Mouse (Mus musculus): ENCODE results near the gene Fchsd2. TPM values are rescaled to one million over a fixed set of nuclear protein-coding genes. Genes with fewer than 3 reads are reported as not detected.

Gene Fchsd2
- polyA plus RNA-seq, 1 experiment from 2014 or later = 19.0 TPM

DNA sequence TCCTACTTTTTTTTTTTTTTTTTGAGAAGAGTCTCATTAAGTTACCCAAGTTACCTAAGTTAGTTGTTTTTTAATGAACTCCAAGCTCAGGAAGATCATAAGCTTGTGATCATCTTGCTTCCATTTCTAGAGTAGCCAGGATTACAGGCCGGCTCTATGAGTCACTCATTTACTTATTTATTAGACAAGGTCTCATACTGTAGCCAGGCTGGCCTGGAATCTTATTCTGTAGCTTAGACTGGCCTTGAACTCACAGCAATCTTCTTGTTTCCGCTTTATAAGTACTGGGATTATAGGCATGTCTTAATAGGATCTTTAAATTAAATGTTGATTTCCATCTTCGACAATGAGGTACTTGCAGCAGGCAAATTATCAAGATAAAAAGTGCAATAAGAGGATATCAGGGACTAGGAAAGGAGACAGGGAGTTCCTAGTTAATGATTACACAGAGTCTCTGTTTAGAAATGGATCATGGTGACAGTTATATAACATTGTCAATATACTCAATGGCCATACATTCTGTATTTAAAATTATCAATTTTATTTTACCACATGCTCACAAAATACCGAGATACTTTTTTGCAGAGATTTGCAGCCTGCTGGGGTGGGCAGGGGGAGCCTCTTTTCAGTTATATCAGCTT, 7.7 kb upstream of the Fchsd2 start:
- WGBS = 89% methylated on average over 4 of the region's 4 CpGs
- no peak overlapping the region for H3K27ac ChIP-seq (replicated peaks)
- no peak for DNase-seq (ENCODE audit: low spot score)
- H3K9me3 ChIP-seq (replicated peaks) = no peaks in the 10 kb centered on the region
- no peaks in the 10 kb centered on the region for H3K36me3 ChIP-seq
- H3K27me3 ChIP-seq (ENCODE audit: low read depth, poor library complexity, severe bottlenecking) = no peaks in the 10 kb centered on the region
- 0 out of 2 replicates have a peak, but pooled peaks cover 2% of the 10 kb centered on the region for H3K4me1 ChIP-seq
- H3K4me3 ChIP-seq = no peak overlapping the region

DNA sequence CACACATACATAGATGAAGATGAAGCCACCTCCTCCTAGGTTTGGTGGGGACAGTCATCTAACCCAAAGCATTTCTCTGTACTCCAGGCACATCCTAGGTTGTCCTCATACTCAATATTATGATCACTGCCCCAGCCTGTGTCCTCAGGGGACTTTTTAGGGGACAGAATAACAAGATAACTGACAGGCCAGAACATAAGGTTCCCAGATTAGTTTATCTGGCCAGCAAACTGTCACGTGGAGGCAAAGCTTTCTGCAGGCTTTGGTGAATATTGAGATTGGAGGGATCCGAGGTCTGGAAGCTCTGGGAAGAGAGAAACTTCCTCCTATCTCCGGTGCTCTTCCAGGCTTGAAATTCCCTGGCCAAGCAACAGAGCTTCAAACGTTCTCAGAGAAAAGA, 6.9 kb upstream of the Fchsd2 start:
- Histone ChIP-seq H3K4me1 (0 out of 2 replicates have a peak, but pooled peaks cover 2% of the 10 kb centered on the region), H3K36me3 (no peaks in the 10 kb centered on the region), H3K27ac (replicated peaks) (no peak overlapping the region), H3K4me3 (no peak overlapping the region), H3K9me3 (replicated peaks) (no peaks in the 10 kb centered on the region), H3K27me3 (ENCODE audit: low read depth, poor library complexity, severe bottlenecking) (no peaks in the 10 kb centered on the region)
- 74% methylated on average over 4 of the region's 4 CpGs for WGBS
- no peak for DNase-seq (ENCODE audit: low spot score)

DNA sequence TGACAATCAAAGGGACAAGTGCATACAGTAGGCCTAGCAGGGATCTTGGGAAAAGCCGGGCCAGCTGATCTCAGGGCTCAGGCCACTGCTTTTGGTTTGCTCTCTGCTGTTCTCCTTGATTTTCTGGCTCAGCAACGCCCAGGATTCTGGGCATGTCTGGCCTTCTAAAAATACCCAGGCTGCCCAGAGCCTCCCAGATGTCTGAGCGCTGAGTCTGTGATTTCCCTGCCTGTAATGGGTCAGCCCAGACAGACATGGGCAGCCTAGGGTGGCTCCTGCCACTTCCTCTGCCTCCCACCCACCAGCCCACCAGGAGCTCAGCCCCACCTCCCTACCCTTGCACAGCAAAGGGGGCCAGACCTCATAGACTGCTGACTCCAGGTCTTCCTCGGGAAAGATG, 4.0 kb upstream of the Fchsd2 start:
- Histone ChIP-seq H3K27me3 (ENCODE audit: low read depth, poor library complexity, severe bottlenecking) (no peaks in the 10 kb centered on the region), H3K4me1 (0 out of 2 replicates have a peak, but pooled peaks cover 2% of the 10 kb centered on the region), H3K9me3 (replicated peaks) (no peaks in the 10 kb centered on the region), H3K36me3 (no peaks in the 10 kb centered on the region), H3K27ac (replicated peaks) (no peak overlapping the region), H3K4me3 (no peak overlapping the region)
- no peak for DNase-seq (ENCODE audit: low spot score)
- WGBS = 79% methylated on average over 4 of the region's 4 CpGs

DNA sequence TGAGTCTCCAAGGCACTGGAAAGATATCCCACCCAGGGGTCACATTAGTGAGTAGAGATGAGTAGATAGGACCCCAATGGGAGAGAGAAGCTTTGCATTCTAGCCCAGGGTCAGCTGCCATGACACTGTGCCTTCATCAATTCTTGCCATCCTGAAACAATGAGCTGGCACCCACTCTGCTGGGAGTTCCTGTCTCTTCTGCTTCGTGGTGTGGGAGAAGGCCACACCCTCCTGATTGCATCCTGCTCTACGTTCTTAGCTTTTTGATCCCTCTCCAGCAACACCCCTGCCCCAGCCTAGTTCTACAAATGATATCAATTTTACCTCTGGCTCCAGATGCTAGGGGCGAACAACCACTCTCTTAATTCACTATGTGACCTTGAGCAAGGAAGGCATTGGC, 3.4 kb upstream of the Fchsd2 start:
- Histone ChIP-seq H3K4me3 (no peak overlapping the region), H3K27ac (replicated peaks) (no peak overlapping the region), H3K36me3 (no peaks in the 10 kb centered on the region), H3K4me1 (0 out of 2 replicates have a peak, but pooled peaks cover 2% of the 10 kb centered on the region), H3K27me3 (ENCODE audit: low read depth, poor library complexity, severe bottlenecking) (no peaks in the 10 kb centered on the region), H3K9me3 (replicated peaks) (no peaks in the 10 kb centered on the region)
- DNase-seq (ENCODE audit: low spot score) = no peak
- WGBS = 80% methylated on average over 3 of the region's 3 CpGs

DNA sequence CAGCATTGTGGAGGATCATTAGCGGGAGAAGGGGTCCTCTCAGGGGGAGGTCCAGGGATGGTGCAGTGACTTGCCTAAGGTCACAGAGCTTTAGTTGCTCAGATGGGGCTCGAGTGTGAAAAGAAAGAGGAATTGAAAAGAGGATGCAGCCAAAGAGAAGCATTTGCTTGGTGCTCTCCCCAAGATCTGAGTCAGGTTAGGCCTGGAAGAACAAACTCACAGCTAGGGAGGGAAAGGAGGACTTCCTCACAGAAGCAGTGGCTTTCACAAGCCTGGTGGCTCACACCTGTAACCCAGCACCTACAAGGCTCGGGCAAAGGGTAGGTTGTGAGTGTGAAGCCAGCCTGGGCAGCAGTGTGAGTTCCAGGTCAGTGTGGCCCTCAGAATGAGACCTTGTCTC, 568 bp downstream of the Fchsd2 start:
- WGBS = 71% methylated on average over 3 of the region's 3 CpGs
- Histone ChIP-seq H3K27me3 (ENCODE audit: low read depth, poor library complexity, severe bottlenecking) (no peaks in the 10 kb centered on the region), H3K9me3 (replicated peaks) (no peaks in the 10 kb centered on the region), H3K36me3 (no peaks in the 10 kb centered on the region), H3K27ac (replicated peaks) (no peak overlapping the region), H3K4me3 (no peak overlapping the region), H3K4me1 (no peaks in the 10 kb centered on the region)
- no peak for DNase-seq (ENCODE audit: low spot score)

DNA sequence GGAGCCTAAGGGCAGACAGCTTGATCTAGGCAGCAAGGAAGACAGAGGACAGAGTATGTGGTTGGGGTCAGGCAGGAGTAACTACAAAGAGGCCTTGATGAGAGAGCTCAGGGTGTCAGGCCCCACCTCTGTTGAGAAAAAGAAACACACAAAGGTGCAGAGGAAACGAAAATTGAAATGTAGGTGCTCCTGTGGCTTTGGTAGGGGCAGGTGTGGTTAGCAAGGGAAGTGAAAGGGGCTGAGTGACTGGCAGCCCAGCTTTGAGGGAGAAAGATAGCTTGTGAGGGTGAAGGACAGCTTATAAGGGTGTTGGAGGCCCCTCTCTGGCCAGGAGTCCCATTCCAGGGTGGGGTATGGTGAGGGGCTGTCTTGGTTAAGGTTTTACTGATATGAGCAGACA, 2.1 kb downstream of the Fchsd2 start:
- H3K27ac ChIP-seq (replicated peaks) = no peak overlapping the region

DNA sequence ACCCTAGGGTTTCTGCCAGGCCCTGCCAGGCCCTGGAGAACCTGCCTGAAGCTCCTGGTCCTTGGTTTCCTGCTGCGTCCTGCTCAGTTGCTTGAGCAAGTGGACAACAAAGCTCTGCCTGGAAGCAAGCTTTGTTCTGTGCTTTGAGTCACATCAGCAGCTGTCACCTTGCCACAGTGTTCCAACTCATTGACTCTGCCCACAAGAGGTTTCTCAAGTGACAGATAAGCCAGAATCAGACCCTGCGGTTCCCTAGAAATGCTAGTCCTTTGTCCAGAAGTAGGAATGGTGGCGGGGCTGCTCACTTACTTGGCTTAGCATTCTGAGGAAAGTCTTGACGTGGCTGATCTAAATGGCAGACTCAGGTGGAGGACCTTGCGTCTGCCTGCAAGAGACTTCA, 2.9 kb downstream of the Fchsd2 start:
- no peaks in the 10 kb centered on the region for H3K27me3 ChIP-seq (ENCODE audit: low read depth, poor library complexity, severe bottlenecking)
- no peaks in the 10 kb centered on the region for H3K4me1 ChIP-seq
- no peak overlapping the region for H3K4me3 ChIP-seq
- H3K36me3 ChIP-seq = no peaks in the 10 kb centered on the region
- 82% methylated on average over 5 of the region's 5 CpGs for WGBS
- 0 out of 2 replicates have a peak overlapping the region, but pooled peaks have one; percentile 10 for H3K27ac ChIP-seq (replicated peaks)
- no peak for DNase-seq (ENCODE audit: low spot score)
- no peaks in the 10 kb centered on the region for H3K9me3 ChIP-seq (replicated peaks)

More for the DNA sequence above, 2.1 kb downstream of the Fchsd2 start:
- Histone ChIP-seq H3K27me3 (ENCODE audit: low read depth, poor library complexity, severe bottlenecking) (no peaks in the 10 kb centered on the region), H3K9me3 (replicated peaks) (no peaks in the 10 kb centered on the region), H3K36me3 (no peaks in the 10 kb centered on the region), H3K4me3 (no peak overlapping the region), H3K4me1 (no peaks in the 10 kb centered on the region)
- 59% methylated on average over 1 of the region's 1 CpGs for WGBS
- DNase-seq (ENCODE audit: low spot score) = no peak

DNA sequence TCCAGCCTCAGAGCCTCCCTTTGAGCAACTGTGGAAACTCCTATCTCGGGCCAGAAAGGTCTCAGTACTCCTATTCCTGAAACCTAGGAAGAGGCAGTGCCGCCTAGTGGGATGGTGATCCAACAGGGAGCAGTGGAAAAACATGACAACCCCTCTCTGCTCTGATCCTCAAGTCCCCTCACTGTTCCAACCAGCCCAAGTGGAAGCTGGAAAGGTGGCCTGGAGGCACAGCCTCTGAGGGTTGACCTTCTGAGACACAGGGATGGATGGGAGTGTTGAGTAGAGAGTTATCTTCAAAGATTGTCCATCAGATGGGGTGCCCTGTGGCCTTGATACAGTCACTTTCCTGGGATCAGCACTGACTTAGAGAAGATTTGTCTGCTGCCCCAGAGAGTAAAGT, 3.9 kb downstream of the Fchsd2 start:
- Histone ChIP-seq H3K36me3 (no peaks in the 10 kb centered on the region), H3K27ac (replicated peaks) (no peak overlapping the region), H3K9me3 (replicated peaks) (no peaks in the 10 kb centered on the region), H3K4me3 (no peak overlapping the region), H3K27me3 (ENCODE audit: low read depth, poor library complexity, severe bottlenecking) (no peaks in the 10 kb centered on the region), H3K4me1 (peaks cover 5% of the 10 kb centered on the region)
- no peak for DNase-seq (ENCODE audit: low spot score)
- WGBS = 87% methylated on average over 2 of the region's 2 CpGs

DNA sequence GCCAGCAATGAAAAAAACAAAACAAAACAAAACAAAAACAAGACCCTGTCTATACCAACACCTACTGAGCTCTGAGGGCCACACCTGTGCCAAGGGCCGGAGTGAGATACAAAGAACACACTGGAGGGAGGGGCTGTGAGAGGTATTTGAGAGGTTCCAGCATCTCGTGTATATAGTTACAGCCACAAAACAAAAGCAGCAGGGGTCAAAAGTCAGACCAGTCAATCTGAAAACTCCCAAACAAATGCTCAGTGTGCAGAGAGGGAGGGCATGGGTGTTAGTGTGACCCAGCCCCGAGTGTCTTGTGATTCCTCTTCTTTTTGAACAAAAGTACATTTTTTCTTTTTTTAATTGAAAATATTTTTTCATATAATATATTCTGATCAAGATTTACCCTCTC, 4.4 kb downstream of the Fchsd2 start:
- no peaks in the 10 kb centered on the region for H3K36me3 ChIP-seq
- no peaks in the 10 kb centered on the region for H3K9me3 ChIP-seq (replicated peaks)
- DNase-seq (ENCODE audit: low spot score) = no peak
- H3K27me3 ChIP-seq (ENCODE audit: low read depth, poor library complexity, severe bottlenecking) = no peaks in the 10 kb centered on the region
- 56% methylated on average over 3 of the region's 3 CpGs for WGBS
- no peak overlapping the region for H3K4me3 ChIP-seq
- H3K27ac ChIP-seq (replicated peaks) = no peak overlapping the region
- peaks cover 5% of the 10 kb centered on the region for H3K4me1 ChIP-seq

DNA sequence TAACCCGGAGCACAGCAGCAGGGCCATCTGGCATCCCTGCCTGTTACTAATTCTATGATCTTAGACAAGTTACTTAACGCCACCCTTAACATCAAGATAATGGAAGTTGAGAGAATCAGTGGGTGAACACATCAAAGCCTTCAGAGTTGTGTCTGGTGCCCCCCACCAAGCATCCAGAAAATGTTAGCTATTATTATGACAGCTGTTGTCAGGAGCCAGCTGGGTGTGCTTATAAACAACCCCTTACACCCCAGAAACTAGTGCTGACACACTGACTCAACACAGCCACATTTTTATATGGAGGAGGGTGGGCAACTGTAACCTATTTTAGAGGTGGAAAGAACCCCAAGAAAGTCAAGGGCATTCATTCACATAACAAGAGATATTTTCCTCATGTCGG, 7.3 kb downstream of the Fchsd2 start:
- no peak for DNase-seq (ENCODE audit: low spot score)
- Histone ChIP-seq H3K4me3 (no peak overlapping the region), H3K36me3 (no peaks in the 10 kb centered on the region), H3K27ac (replicated peaks) (no peak overlapping the region), H3K9me3 (replicated peaks) (no peaks in the 10 kb centered on the region), H3K27me3 (ENCODE audit: low read depth, poor library complexity, severe bottlenecking) (no peaks in the 10 kb centered on the region), H3K4me1 (peaks cover 5% of the 10 kb centered on the region)
- 82% methylated on average over 3 of the region's 3 CpGs for WGBS

DNA sequence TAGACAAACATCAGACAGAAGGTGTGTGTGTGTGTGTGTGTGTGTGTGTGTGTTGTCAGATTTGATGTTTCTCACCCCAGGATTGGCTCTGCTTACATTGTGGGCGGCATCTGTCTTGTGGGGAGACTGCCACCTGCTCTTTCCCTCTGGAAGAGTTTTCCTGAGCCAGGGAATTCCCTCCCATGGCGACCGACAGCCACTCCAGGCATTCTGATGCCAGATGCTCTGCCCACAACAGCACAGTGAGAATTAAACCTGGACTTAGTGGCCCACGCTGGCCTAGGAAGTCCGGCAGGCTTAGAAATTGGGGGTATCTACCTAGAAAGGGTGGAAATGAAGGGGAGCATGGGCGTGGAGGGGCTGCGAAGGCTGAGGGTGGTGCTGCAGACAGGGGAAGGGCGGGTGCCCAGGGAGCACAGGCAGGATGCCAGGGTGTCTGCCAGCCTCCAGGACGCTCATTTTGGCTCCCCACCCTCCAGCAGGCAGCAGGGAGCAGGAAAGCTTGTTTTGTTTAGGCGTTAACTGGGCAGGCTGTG, 8.6 kb downstream of the Fchsd2 start:
- 61% methylated on average over 10 of the region's 10 CpGs for WGBS
- DNase-seq (ENCODE audit: low spot score) = no peak
- Histone ChIP-seq H3K36me3 (no peaks in the 10 kb centered on the region), H3K4me1 (peaks cover 5% of the 10 kb centered on the region), H3K27me3 (ENCODE audit: low read depth, poor library complexity, severe bottlenecking) (no peaks in the 10 kb centered on the region), H3K27ac (replicated peaks) (peak overlapping the region; percentile 39; the same call in 1 of the 2 replicates), H3K9me3 (replicated peaks) (no peaks in the 10 kb centered on the region), H3K4me3 (no peak overlapping the region)

DNA sequence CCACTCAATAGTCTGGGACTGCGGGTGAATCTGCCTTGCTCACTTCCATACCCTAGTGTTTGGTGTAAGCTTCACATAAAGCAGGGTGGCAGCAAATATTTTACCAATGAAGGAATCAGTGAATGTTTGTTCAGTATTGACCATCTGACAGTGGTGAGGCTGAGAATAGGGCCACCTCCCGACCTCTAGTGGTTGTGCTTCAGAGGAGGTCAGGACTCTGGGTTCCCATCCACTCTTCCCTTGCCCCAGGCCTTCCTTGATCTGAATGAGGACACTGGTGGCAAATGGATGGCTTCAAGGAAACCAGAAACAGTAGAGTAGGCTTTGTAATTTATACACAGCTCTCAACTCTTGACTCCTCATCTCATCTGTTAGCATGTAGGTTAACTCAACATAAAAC, 14.0 kb downstream of the Fchsd2 start:
- no peaks in the 10 kb centered on the region for H3K9me3 ChIP-seq (replicated peaks)
- no peaks in the 10 kb centered on the region for H3K27me3 ChIP-seq (ENCODE audit: low read depth, poor library complexity, severe bottlenecking)
- H3K36me3 ChIP-seq = peaks cover 11% of the 10 kb centered on the region
- H3K4me1 ChIP-seq = peaks cover 29% of the 10 kb centered on the region
- no peak for DNase-seq (ENCODE audit: low spot score)
- H3K27ac ChIP-seq (replicated peaks) = peak overlapping the region; percentile 94
- 67% methylated on average over 2 of the region's 2 CpGs for WGBS
- no peak overlapping the region for H3K4me3 ChIP-seq

DNA sequence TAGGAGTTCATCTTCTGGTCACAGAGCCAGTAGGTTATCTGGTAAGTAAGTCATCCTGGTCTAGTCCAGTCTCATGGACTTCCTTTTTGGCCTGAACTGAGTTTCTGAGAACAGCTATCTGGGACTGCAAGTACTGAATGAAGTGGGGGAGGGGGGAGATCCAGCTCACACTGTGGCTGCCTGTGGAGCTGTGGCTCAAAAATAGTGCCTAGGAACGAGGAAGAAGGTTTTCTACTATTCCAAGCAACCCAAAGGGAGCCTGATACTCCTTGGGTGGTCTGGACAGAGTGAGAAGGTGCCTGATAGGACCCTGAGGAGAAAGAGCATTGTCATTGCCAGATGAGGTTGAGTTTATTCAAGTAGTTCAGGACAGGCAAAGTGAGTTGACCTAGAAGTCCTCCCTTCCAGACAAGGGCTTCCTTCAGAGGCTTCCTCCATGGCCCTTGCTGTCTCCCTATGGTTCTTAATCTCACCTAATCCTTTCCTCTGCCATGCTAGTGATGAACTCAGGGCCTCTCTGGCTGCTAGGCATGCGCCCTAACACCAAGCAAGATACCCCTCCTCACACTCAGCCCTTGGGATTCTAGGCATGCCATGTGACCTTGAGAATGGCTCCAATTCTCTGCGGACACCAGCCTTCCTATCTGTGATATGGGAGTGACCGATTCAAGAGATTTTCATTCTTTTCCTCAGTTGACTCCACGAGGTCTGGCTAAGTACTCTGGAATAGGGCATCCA, 14.6 kb downstream of the Fchsd2 start:
- Histone ChIP-seq H3K27ac (replicated peaks) (peak overlapping the region; percentile 94), H3K27me3 (ENCODE audit: low read depth, poor library complexity, severe bottlenecking) (no peaks in the 10 kb centered on the region), H3K9me3 (replicated peaks) (no peaks in the 10 kb centered on the region), H3K36me3 (peaks cover 14% of the 10 kb centered on the region), H3K4me3 (peak overlapping the region; percentile 90), H3K4me1 (peaks cover 29% of the 10 kb centered on the region)
- peak; percentile 20 for DNase-seq (ENCODE audit: low spot score)
- 34% methylated on average over 5 of the region's 5 CpGs for WGBS
